Mouse (Mus musculus): ENCODE measurements around the gene Sec16b. TPM values are rescaled to one million over a fixed set of nuclear protein-coding genes. Genes with fewer than 3 reads are reported as not detected.

Sec16b gene
- polyA plus RNA-seq, 1 experiment from 2014 or later: 2.1 TPM

DNA sequence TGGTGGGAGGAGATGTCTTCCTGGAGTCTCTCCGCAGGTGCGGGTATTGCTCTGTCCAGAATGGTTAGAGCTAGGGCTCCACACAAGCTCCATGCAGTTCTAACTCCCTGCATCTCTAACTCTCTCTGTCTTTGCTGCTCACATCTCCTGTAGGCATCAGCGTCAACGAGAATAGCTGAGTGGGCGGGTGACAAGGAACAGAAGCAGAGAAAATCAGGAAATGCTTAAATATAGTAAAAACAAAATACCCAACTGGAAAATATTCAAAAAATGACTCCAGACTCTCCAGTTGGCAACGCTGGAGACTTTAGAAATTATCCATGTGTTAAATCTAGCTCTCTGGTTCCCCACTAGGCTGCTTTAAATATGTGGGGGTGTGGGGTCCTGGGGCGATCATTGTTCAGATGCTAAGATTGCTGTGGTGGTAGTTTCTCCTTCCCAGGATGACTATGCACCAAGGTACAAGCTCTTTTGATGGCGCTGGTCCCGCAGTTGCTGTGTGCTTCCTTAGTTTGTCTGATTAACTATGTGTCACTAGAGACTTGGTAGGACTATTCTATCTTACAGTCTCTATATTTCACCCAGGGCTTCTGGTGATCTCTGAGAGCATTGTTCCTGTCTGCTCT is 35.7 kb upstream of the Sec16b start:
- Histone ChIP-seq H3K27ac (ENCODE audit: low read depth, low read length) (no peak overlapping the region), H3K27me3 (ENCODE audit: control insufficient read depth, insufficient read depth, low read length) (no peaks in the 10 kb centered on the region), H3K4me1 (ENCODE audit: control insufficient read depth, insufficient read depth, low read length) (no peaks in the 10 kb centered on the region), H3K36me3 (ENCODE audit: control insufficient read depth, insufficient read depth, low read length) (no peaks in the 10 kb centered on the region), H3K9ac (ENCODE audit: low read length) (no peak overlapping the region), H3K4me2 (ENCODE audit: low read depth) (no peak overlapping the region), H3K9me3 (ENCODE audit: control insufficient read depth, low read length) (no peaks in the 10 kb centered on the region), H3K4me3 (ENCODE audit: low read depth, low read length) (no peak overlapping the region)
- ATAC-seq (ENCODE audit: insufficient read depth, low FRiP score, low TSS enrichment) (no peak), DNase-seq (ENCODE audit: low spot score) (no peak)
- 92% methylated on average over 9 of the region's 9 CpGs for whole genome bisulfite sequencing

GRCm38 (mm10) chr1:157472716-157473115 is 33.8 kb upstream of the Sec16b start:
- no peaks in the 10 kb centered on the region for H3K36me3 ChIP-seq (ENCODE audit: control insufficient read depth, insufficient read depth, low read length)
- WGBS: 93% methylated on average over 7 of the region's 7 CpGs

DNA sequence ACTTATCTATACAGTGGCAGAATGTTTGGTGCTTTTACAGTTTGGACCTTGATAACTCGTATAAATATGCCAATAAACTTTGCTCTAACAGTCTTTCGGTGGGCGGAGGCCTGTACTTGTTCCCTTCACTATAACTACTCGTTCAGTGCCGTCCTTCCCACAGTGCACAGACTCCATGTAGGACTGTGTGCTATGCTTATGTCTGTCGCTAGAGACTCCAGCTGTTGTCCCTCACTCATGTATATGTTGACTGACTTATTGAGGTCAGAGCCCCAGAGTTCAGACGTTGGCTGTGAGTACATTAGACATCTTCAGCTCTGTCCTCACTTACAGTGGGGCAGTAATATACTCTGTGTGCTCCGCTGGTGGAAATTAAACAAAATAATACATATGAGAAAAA is 31.7 kb upstream of the Sec16b start:
- H3K4me2 ChIP-seq (ENCODE audit: low read depth): no peak overlapping the region
- no peaks in the 10 kb centered on the region for H3K36me3 ChIP-seq (ENCODE audit: control insufficient read depth, insufficient read depth, low read length)
- H3K27ac ChIP-seq (ENCODE audit: low read depth, low read length): no peak overlapping the region
- H3K27me3 ChIP-seq (ENCODE audit: control insufficient read depth, insufficient read depth, low read length): no peaks in the 10 kb centered on the region
- no peaks in the 10 kb centered on the region for H3K4me1 ChIP-seq (ENCODE audit: control insufficient read depth, insufficient read depth, low read length)
- DNase-seq (ENCODE audit: low spot score) (no peak), ATAC-seq (ENCODE audit: insufficient read depth, low FRiP score, low TSS enrichment) (no peak)
- no peak overlapping the region for H3K9ac ChIP-seq (ENCODE audit: low read length)
- H3K4me3 ChIP-seq (ENCODE audit: low read depth, low read length): no peak overlapping the region
- 87% methylated on average over 8 of the region's 8 CpGs for WGBS
- no peaks in the 10 kb centered on the region for H3K9me3 ChIP-seq (ENCODE audit: control insufficient read depth, low read length)

More at GRCm38 (mm10) chr1:157472716-157473115, 33.8 kb upstream of the Sec16b start:
- Histone ChIP-seq H3K4me3 (ENCODE audit: low read depth, low read length) (no peak overlapping the region), H3K4me2 (ENCODE audit: low read depth) (no peak overlapping the region), H3K27me3 (ENCODE audit: control insufficient read depth, insufficient read depth, low read length) (no peaks in the 10 kb centered on the region), H3K27ac (ENCODE audit: low read depth, low read length) (no peak overlapping the region), H3K9ac (ENCODE audit: low read length) (no peak overlapping the region), H3K9me3 (ENCODE audit: control insufficient read depth, low read length) (no peaks in the 10 kb centered on the region), H3K4me1 (ENCODE audit: control insufficient read depth, insufficient read depth, low read length) (no peaks in the 10 kb centered on the region)
- ATAC-seq (ENCODE audit: insufficient read depth, low FRiP score, low TSS enrichment) (no peak), DNase-seq (ENCODE audit: low spot score) (no peak)

DNA sequence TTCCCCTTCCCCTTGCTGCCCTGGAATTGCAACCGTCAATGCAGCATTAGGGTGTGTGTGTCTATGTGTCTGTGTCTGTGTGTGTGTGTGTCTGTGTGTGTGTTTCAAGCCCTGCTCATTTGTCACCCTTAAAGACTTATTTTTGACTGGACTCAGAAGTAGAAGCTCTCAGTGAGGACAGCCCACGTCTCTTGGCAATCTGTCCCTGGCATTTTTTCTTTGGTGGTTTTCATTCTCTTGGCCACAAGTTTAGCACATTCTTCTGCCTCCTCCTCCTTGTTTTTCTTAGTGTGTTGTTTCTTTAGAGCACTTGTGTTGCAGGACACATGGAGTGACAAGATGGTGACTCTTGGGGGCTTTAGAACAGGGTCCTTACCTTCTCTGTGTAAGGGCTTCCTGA is 30.3 kb upstream of the Sec16b start:
- ATAC-seq (ENCODE audit: insufficient read depth, low FRiP score, low TSS enrichment): no peak
- H3K27me3 ChIP-seq (ENCODE audit: control insufficient read depth, insufficient read depth, low read length): no peaks in the 10 kb centered on the region
- no peaks in the 10 kb centered on the region for H3K9me3 ChIP-seq (ENCODE audit: control insufficient read depth, low read length)
- H3K9ac ChIP-seq (ENCODE audit: low read length): no peak overlapping the region
- no peak for DNase-seq (ENCODE audit: low spot score)
- 84% methylated on average over 2 of the region's 2 CpGs for WGBS
- no peak overlapping the region for H3K4me2 ChIP-seq (ENCODE audit: low read depth)
- no peak overlapping the region for H3K27ac ChIP-seq (ENCODE audit: low read depth, low read length)
- no peaks in the 10 kb centered on the region for H3K4me1 ChIP-seq (ENCODE audit: control insufficient read depth, insufficient read depth, low read length)
- no peaks in the 10 kb centered on the region for H3K36me3 ChIP-seq (ENCODE audit: control insufficient read depth, insufficient read depth, low read length)
- H3K4me3 ChIP-seq (ENCODE audit: low read depth, low read length): no peak overlapping the region

GRCm38 (mm10) chr1:157480090-157480489 is 26.4 kb upstream of the Sec16b start:
- Histone ChIP-seq H3K9ac (ENCODE audit: low read length) (no peak overlapping the region), H3K9me3 (ENCODE audit: control insufficient read depth, low read length) (no peaks in the 10 kb centered on the region), H3K4me2 (ENCODE audit: low read depth) (no peak overlapping the region), H3K27me3 (ENCODE audit: control insufficient read depth, insufficient read depth, low read length) (no peaks in the 10 kb centered on the region), H3K4me3 (ENCODE audit: low read depth, low read length) (no peak overlapping the region), H3K27ac (ENCODE audit: low read depth, low read length) (no peak overlapping the region), H3K36me3 (ENCODE audit: control insufficient read depth, insufficient read depth, low read length) (no peaks in the 10 kb centered on the region), H3K4me1 (ENCODE audit: control insufficient read depth, insufficient read depth, low read length) (no peaks in the 10 kb centered on the region)
- WGBS: 45% methylated on average over 9 of the region's 9 CpGs
- no peak for DNase-seq (ENCODE audit: low spot score)
- no peak for ATAC-seq (ENCODE audit: insufficient read depth, low FRiP score, low TSS enrichment)

- no peak for ATAC-seq (ENCODE audit: insufficient read depth, low FRiP score, low TSS enrichment)
- no peak overlapping the region for H3K9ac ChIP-seq (ENCODE audit: low read length)
Measured at GRCm38 (mm10) chr1:157480901-157481300, 25.6 kb upstream of the Sec16b start.

GRCm38 (mm10) chr1:157481666-157482065 is 24.9 kb upstream of the Sec16b start:
- DNase-seq (ENCODE audit: low spot score) (no peak), ATAC-seq (ENCODE audit: insufficient read depth, low FRiP score, low TSS enrichment) (no peak)
- Histone ChIP-seq H3K4me3 (ENCODE audit: low read depth, low read length) (no peak overlapping the region), H3K9me3 (ENCODE audit: control insufficient read depth, low read length) (no peaks in the 10 kb centered on the region), H3K9ac (ENCODE audit: low read length) (no peak overlapping the region), H3K4me1 (ENCODE audit: control insufficient read depth, insufficient read depth, low read length) (no peaks in the 10 kb centered on the region), H3K4me2 (ENCODE audit: low read depth) (no peak overlapping the region), H3K27ac (ENCODE audit: low read depth, low read length) (no peak overlapping the region), H3K27me3 (ENCODE audit: control insufficient read depth, insufficient read depth, low read length) (no peaks in the 10 kb centered on the region), H3K36me3 (ENCODE audit: control insufficient read depth, insufficient read depth, low read length) (no peaks in the 10 kb centered on the region)
- WGBS: 93% methylated on average over 6 of the region's 6 CpGs

More at GRCm38 (mm10) chr1:157480901-157481300, 25.6 kb upstream of the Sec16b start:
- DNase-seq (ENCODE audit: low spot score): no peak
- Histone ChIP-seq H3K4me1 (ENCODE audit: control insufficient read depth, insufficient read depth, low read length) (no peaks in the 10 kb centered on the region), H3K27ac (ENCODE audit: low read depth, low read length) (no peak overlapping the region), H3K4me2 (ENCODE audit: low read depth) (no peak overlapping the region), H3K4me3 (ENCODE audit: low read depth, low read length) (no peak overlapping the region), H3K9me3 (ENCODE audit: control insufficient read depth, low read length) (no peaks in the 10 kb centered on the region), H3K27me3 (ENCODE audit: control insufficient read depth, insufficient read depth, low read length) (no peaks in the 10 kb centered on the region), H3K36me3 (ENCODE audit: control insufficient read depth, insufficient read depth, low read length) (no peaks in the 10 kb centered on the region)
- WGBS: 66% methylated on average over 3 of the region's 3 CpGs

DNA sequence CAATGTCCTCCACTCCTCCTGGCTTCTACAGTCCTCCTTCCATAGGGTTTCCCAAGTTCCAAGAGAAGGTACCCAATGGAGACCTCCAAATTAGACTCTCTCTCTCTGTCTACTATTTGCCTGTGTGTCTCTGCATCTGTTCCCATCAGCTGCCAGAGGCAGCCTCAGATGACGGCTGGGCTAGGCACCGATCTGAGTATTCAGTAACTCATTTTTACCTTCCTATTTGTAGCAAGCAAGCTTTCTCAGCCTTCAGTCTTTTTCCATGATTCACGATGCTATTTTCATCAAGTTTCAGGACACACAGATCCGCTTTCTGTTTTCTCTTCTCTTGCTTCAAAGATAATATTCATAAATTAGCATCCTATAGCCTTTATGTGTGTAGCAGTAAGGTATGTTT is 22.4 kb upstream of the Sec16b start:
- Histone ChIP-seq H3K36me3 (ENCODE audit: control insufficient read depth, insufficient read depth, low read length) (no peaks in the 10 kb centered on the region), H3K4me3 (ENCODE audit: low read depth, low read length) (no peak overlapping the region), H3K27ac (ENCODE audit: low read depth, low read length) (no peak overlapping the region), H3K27me3 (ENCODE audit: control insufficient read depth, insufficient read depth, low read length) (no peaks in the 10 kb centered on the region), H3K9ac (ENCODE audit: low read length) (no peak overlapping the region), H3K9me3 (ENCODE audit: control insufficient read depth, low read length) (no peaks in the 10 kb centered on the region), H3K4me1 (ENCODE audit: control insufficient read depth, insufficient read depth, low read length) (no peaks in the 10 kb centered on the region), H3K4me2 (ENCODE audit: low read depth) (no peak overlapping the region)
- ATAC-seq (ENCODE audit: insufficient read depth, low FRiP score, low TSS enrichment) (no peak), DNase-seq (ENCODE audit: low spot score) (no peak)
- 95% methylated on average over 4 of the region's 4 CpGs for WGBS

- no peak for ATAC-seq (ENCODE audit: insufficient read depth, low FRiP score, low TSS enrichment)
- Histone ChIP-seq H3K4me1 (ENCODE audit: control insufficient read depth, insufficient read depth, low read length) (no peaks in the 10 kb centered on the region), H3K4me2 (ENCODE audit: low read depth) (no peak overlapping the region), H3K9ac (ENCODE audit: low read length) (no peak overlapping the region), H3K4me3 (ENCODE audit: low read depth, low read length) (no peak overlapping the region), H3K27me3 (ENCODE audit: control insufficient read depth, insufficient read depth, low read length) (no peaks in the 10 kb centered on the region), H3K9me3 (ENCODE audit: control insufficient read depth, low read length) (no peaks in the 10 kb centered on the region), H3K27ac (ENCODE audit: low read depth, low read length) (no peak overlapping the region), H3K36me3 (ENCODE audit: control insufficient read depth, insufficient read depth, low read length) (no peaks in the 10 kb centered on the region)
- no peak for DNase-seq (ENCODE audit: low spot score)
- WGBS: 82% methylated on average over 1 of the region's 1 CpGs
Measured at GRCm38 (mm10) chr1:157500657-157501056, 5.9 kb upstream of the Sec16b start.

Data from neural tube, embryonic 11.5 days (tissue).